Mouse (Mus musculus): ENCODE measurements at regions not wholly inside any gene's neighbourhood (a gene's known extent, or its start where the extent isn't known, plus 50 kb on each side); places are given as distances from the start of the nearest gene placed in this dataset.
A peak's percentile ranks its signal among the peaks of the same experiment; 100 is the strongest.

- no peaks in the 10 kb centered on the region for H3K4me1 ChIP-seq (replicated peaks; ENCODE audit: control insufficient read depth, insufficient read depth, low read length)
- H3K27ac ChIP-seq (ENCODE audit: low read depth, low read length): no peak overlapping the region
- no peak for ATAC-seq (replicated peaks; ENCODE audit: low FRiP score)
- no peak overlapping the region for H3K4me3 ChIP-seq (ENCODE audit: low read depth, low read length)
- WGBS: 93% methylated on average over 2 of the region's 2 CpGs
- H3K9ac ChIP-seq (ENCODE audit: low read length): no peak overlapping the region
- H3K4me2 ChIP-seq (ENCODE audit: low read depth, low read length, severe bottlenecking): no peak overlapping the region
- no peaks in the 10 kb centered on the region for H3K36me3 ChIP-seq (ENCODE audit: control insufficient read depth, insufficient read depth, low read length)
- H3K27me3 ChIP-seq (ENCODE audit: control insufficient read depth, insufficient read depth, low read length): no peaks in the 10 kb centered on the region
- H3K9me3 ChIP-seq (ENCODE audit: control insufficient read depth, low read length): no peaks in the 10 kb centered on the region
- no peak for DNase-seq (ENCODE audit: low spot score)
These were observed 119.0 kb upstream of the Irx4 start for GRCm38 (mm10) chr13:73141302-73141701.

- no peaks in the 10 kb centered on the region for H3K36me3 ChIP-seq (ENCODE audit: control insufficient read depth, insufficient read depth, low read length)
- 79% methylated on average over 7 of the region's 7 CpGs for WGBS
These were observed 102.3 kb upstream of the Irx4 start for GRCm38 (mm10) chr13:73158016-73158415.

DNA sequence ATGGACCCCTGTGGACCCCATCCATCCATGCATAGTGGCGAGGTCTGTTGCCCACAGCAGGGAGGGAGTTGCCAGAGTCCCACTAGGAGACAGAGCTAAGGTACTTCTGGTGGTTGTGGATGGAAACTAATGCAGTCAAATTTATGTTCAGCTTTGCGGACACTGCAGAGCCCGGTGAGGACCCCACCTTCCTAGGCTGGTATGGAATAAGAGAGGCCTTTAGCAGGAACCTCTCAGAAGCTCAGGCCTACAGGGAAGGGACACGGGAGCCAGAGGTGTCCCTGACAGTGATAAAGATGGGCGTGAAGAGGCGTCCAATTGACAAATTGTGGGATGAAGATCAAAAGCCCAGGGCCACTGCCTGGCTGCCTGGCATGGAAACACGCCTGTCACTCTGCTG is 100.8 kb upstream of the Irx4 start:
- Histone ChIP-seq H3K27ac (ENCODE audit: low read depth, low read length) (no peak overlapping the region), H3K4me2 (ENCODE audit: low read depth, low read length, severe bottlenecking) (peak overlapping the region; percentile 46; the same call in 1 of the 2 replicates), H3K27me3 (ENCODE audit: control insufficient read depth, insufficient read depth, low read length) (no peaks in the 10 kb centered on the region), H3K4me3 (ENCODE audit: low read depth, low read length) (no peak overlapping the region), H3K4me1 (replicated peaks; ENCODE audit: control insufficient read depth, insufficient read depth, low read length) (peaks cover 5% of the 10 kb centered on the region; the same call in 1 of the 2 replicates), H3K9ac (ENCODE audit: low read length) (no peak overlapping the region; the same call in 1 of the 2 replicates), H3K9me3 (ENCODE audit: control insufficient read depth, low read length) (no peaks in the 10 kb centered on the region), H3K36me3 (ENCODE audit: control insufficient read depth, insufficient read depth, low read length) (no peaks in the 10 kb centered on the region)
- 50% methylated on average over 7 of the region's 7 CpGs for WGBS
- DNase-seq (ENCODE audit: low spot score) (no peak), ATAC-seq (replicated peaks; ENCODE audit: low FRiP score) (no peak)

More at GRCm38 (mm10) chr13:73158016-73158415, 102.3 kb upstream of the Irx4 start:
- Histone ChIP-seq H3K9me3 (ENCODE audit: control insufficient read depth, low read length) (no peaks in the 10 kb centered on the region), H3K4me2 (ENCODE audit: low read depth, low read length, severe bottlenecking) (no peak overlapping the region), H3K4me1 (replicated peaks; ENCODE audit: control insufficient read depth, insufficient read depth, low read length) (peaks cover 5% of the 10 kb centered on the region; the same call in 1 of the 2 replicates), H3K27ac (ENCODE audit: low read depth, low read length) (no peak overlapping the region), H3K9ac (ENCODE audit: low read length) (no peak overlapping the region), H3K27me3 (ENCODE audit: control insufficient read depth, insufficient read depth, low read length) (no peaks in the 10 kb centered on the region), H3K4me3 (ENCODE audit: low read depth, low read length) (no peak overlapping the region)
- no peak for DNase-seq (ENCODE audit: low spot score)
- no peak for ATAC-seq (replicated peaks; ENCODE audit: low FRiP score)

DNA sequence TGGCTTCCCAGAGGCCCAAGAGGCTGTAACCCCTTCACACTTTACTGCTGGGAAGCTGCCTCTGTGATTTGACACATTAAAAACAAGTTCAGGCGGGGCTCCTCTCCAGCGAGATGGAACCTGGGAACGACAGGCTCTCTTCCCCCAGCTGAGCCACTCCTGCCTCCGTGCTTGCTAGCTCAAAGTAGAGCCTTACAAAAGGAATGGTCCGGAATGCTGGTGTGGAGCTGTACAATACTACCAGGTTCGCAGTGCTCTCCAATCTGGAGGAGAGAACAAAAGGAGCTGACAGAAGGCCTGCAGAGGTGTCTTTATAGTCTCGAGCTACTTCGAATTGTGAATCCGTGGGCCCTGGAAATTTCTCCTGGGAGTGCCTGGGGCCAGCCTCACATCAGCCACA is 100.4 kb upstream of the Irx4 start:
- H3K27ac ChIP-seq (ENCODE audit: low read depth, low read length): no peak overlapping the region
- ATAC-seq (replicated peaks; ENCODE audit: low FRiP score): no peak
- no peaks in the 10 kb centered on the region for H3K9me3 ChIP-seq (ENCODE audit: control insufficient read depth, low read length)
- peak overlapping the region; percentile 23 for H3K4me3 ChIP-seq (ENCODE audit: low read depth, low read length)
- H3K4me2 ChIP-seq (ENCODE audit: low read depth, low read length, severe bottlenecking): peak overlapping the region; percentile 46
- no peaks in the 10 kb centered on the region for H3K27me3 ChIP-seq (ENCODE audit: control insufficient read depth, insufficient read depth, low read length)
- WGBS: 10% methylated on average over 9 of the region's 9 CpGs
- H3K36me3 ChIP-seq (ENCODE audit: control insufficient read depth, insufficient read depth, low read length): no peaks in the 10 kb centered on the region
- H3K9ac ChIP-seq (ENCODE audit: low read length): peak overlapping the region; percentile 39
- H3K4me1 ChIP-seq (replicated peaks; ENCODE audit: control insufficient read depth, insufficient read depth, low read length): peaks cover 5% of the 10 kb centered on the region; the same call in 1 of the 2 replicates
- DNase-seq (ENCODE audit: low spot score): peak; percentile 53

GRCm38 (mm10) chr13:73160289-73160688 is 100.0 kb upstream of the Irx4 start:
- Histone ChIP-seq H3K27me3 (ENCODE audit: control insufficient read depth, insufficient read depth, low read length) (no peaks in the 10 kb centered on the region), H3K4me2 (ENCODE audit: low read depth, low read length, severe bottlenecking) (peak overlapping the region; percentile 46), H3K4me3 (ENCODE audit: low read depth, low read length) (peak overlapping the region; percentile 23), H3K27ac (ENCODE audit: low read depth, low read length) (no peak overlapping the region), H3K9ac (ENCODE audit: low read length) (peak overlapping the region; percentile 39), H3K4me1 (replicated peaks; ENCODE audit: control insufficient read depth, insufficient read depth, low read length) (peaks cover 5% of the 10 kb centered on the region; the same call in 1 of the 2 replicates), H3K36me3 (ENCODE audit: control insufficient read depth, insufficient read depth, low read length) (no peaks in the 10 kb centered on the region), H3K9me3 (ENCODE audit: control insufficient read depth, low read length) (no peaks in the 10 kb centered on the region)
- DNase-seq (ENCODE audit: low spot score) (peak; percentile 94), ATAC-seq (replicated peaks; ENCODE audit: low FRiP score) (peak; percentile 95)
- WGBS: 2% methylated on average over 22 of the region's 22 CpGs

GRCm38 (mm10) chr13:73170301-73170700 is 90.0 kb upstream of the Irx4 start:
- H3K9ac ChIP-seq (ENCODE audit: low read length): no peak overlapping the region
- ATAC-seq (replicated peaks; ENCODE audit: low FRiP score) (no peak), DNase-seq (ENCODE audit: low spot score) (no peak)
- no peak overlapping the region for H3K27ac ChIP-seq (ENCODE audit: low read depth, low read length)
- no peaks in the 10 kb centered on the region for H3K4me1 ChIP-seq (replicated peaks; ENCODE audit: control insufficient read depth, insufficient read depth, low read length)
- WGBS: 72% methylated on average over 3 of the region's 3 CpGs
- H3K27me3 ChIP-seq (ENCODE audit: control insufficient read depth, insufficient read depth, low read length): no peaks in the 10 kb centered on the region
- H3K4me3 ChIP-seq (ENCODE audit: low read depth, low read length): no peak overlapping the region
- H3K36me3 ChIP-seq (ENCODE audit: control insufficient read depth, insufficient read depth, low read length): no peaks in the 10 kb centered on the region
- no peaks in the 10 kb centered on the region for H3K9me3 ChIP-seq (ENCODE audit: control insufficient read depth, low read length)
- H3K4me2 ChIP-seq (ENCODE audit: low read depth, low read length, severe bottlenecking): no peak overlapping the region

DNA sequence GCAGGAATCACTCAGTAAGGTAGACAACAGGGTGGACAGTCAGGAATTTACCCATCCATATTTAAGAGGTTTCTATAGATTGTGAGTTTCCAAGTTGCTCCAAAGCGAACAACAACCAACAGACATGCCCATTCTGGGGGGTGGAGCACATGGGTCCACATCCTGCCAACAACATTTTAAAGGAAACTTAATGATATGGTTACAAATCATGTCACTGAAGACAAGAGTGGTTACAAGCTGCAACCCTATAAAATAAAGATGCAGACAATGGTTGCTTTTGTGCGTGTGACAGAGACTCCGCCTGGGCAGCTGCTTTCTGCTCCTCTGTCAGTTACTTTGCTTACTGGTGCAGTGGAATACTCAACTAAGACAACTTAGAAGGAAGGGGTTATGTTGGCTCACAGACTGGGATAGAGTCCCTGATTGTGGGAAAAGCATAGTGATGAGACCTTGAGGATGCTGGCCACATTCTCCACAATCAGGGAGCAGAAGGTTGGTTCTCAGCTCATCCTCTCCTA is 52.3 kb upstream of the Irx4 start:
- 88% methylated on average over 3 of the region's 3 CpGs for WGBS

More for the DNA sequence above, 52.3 kb upstream of the Irx4 start:
- ATAC-seq (replicated peaks; ENCODE audit: low FRiP score): no peak
- H3K36me3 ChIP-seq (ENCODE audit: control insufficient read depth, insufficient read depth, low read length): no peaks in the 10 kb centered on the region
- no peak overlapping the region for H3K9ac ChIP-seq (ENCODE audit: low read length)
- H3K27ac ChIP-seq (ENCODE audit: low read depth, low read length): no peak overlapping the region
- H3K27me3 ChIP-seq (ENCODE audit: control insufficient read depth, insufficient read depth, low read length): no peaks in the 10 kb centered on the region
- DNase-seq (ENCODE audit: low spot score): no peak
- no peak overlapping the region for H3K4me3 ChIP-seq (ENCODE audit: low read depth, low read length)
- no peaks in the 10 kb centered on the region; the same call in 1 of the 2 replicates for H3K9me3 ChIP-seq (ENCODE audit: control insufficient read depth, low read length)
- H3K4me2 ChIP-seq (ENCODE audit: low read depth, low read length, severe bottlenecking): no peak overlapping the region
- no peaks in the 10 kb centered on the region for H3K4me1 ChIP-seq (replicated peaks; ENCODE audit: control insufficient read depth, insufficient read depth, low read length)

All from forebrain, embryonic 11.5 days (tissue).